Mouse (Mus musculus) megakaryocyte, embryonic 14.5 days (primary cell): Measurements from ENCODE around the gene Plac1. TPM values are rescaled to one million over a fixed set of nuclear protein-coding genes. Genes with fewer than 3 reads are reported as not detected.

ENCODE experiments used
- H3K27me3 ChIP-seq: replicated peaks from 2 replicates; pipeline ENCODE3; 2012; ENCODE audit warnings: inconsistent platforms
- H3K36me3 ChIP-seq: replicated peaks from 2 replicates; pipeline ENCODE3; 2012; ENCODE audit warnings: low read length, inconsistent platforms, mixed read lengths
- H3K4me1 ChIP-seq: 2 replicates; pipeline ENCODE4 v1.6.1; 2012; ENCODE audit warnings: inconsistent platforms
- H3K4me3 ChIP-seq: replicated peaks from 2 replicates; pipeline ENCODE3; 2012; ENCODE audit warnings: moderate library complexity, mild to moderate bottlenecking, inconsistent platforms
- H3K9me3 ChIP-seq: 2 replicates; pipeline ENCODE4 v1.6.1; 2012; ENCODE audit warnings: inconsistent platforms
- FLI1 ChIP-seq: IDR thresholded peaks from 2 replicates; pipeline ENCODE4 v1.6.1; 2012; ENCODE audit warnings: low read length, inconsistent platforms, mixed read lengths
- GATA1 ChIP-seq: IDR thresholded peaks from 3 replicates; pipeline ENCODE4 v1.6.1; 2012; ENCODE audit warnings: mixed read lengths, low read length, inconsistent platforms, borderline replicate concordance
- polyA plus RNA-seq: library from polyadenylated mRNA; stranded (reverse); fragments of >175 nt; gene quantifications from 2 replicates; pipeline ENCODE4 v1.2.3, GENCODE M21; 2012; ENCODE audit warnings: low replicate concordance; ENCODE audit not compliant: insufficient read depth

Plac1 gene
- polyA plus RNA-seq, 1 experiment, result not detected

GRCm38 (mm10) chrX:53118019-53118418 is 121.9 kb downstream of the Plac1 start:
- no peak for TF ChIP-seq GATA1
- no peak for TF ChIP-seq FLI1
- Histone ChIP-seq H3K9me3 (no peaks in the 10 kb centered on the region), H3K4me1 (peaks cover 51% of the 10 kb centered on the region), H3K4me3 (no peak overlapping the region), H3K27me3 (peaks cover 16% of the 10 kb centered on the region), H3K36me3 (no peaks in the 10 kb centered on the region)

DNA sequence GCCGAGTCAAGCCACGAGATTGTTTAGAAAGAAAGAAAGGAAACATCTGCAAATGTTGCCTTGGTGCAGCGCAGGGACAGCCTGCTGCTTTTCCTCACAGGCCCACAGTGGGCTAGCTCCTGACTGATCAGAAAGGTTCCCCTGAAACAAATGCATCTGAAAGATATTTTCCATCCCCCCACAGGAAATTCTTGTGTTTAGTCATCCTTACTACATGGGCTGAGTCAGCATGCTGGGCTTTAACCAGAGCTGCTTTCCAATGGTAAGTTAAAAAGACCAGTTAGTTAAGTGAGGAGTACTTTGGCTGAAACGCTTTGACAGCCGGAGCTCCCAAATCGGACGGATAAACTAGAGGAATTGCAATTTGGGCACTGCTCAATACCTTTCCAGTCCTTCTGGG is 124.9 kb downstream of the Plac1 start:
- TF ChIP-seq GATA1 (no peak), FLI1 (no peak)
- Histone ChIP-seq H3K9me3 (no peaks in the 10 kb centered on the region), H3K4me3 (no peak overlapping the region), H3K36me3 (no peaks in the 10 kb centered on the region), H3K4me1 (peaks cover 51% of the 10 kb centered on the region), H3K27me3 (peaks cover 18% of the 10 kb centered on the region)

GRCm38 (mm10) chrX:53110142-53110541 is 129.8 kb downstream of the Plac1 start:
- no peak for TF ChIP-seq GATA1

GRCm38 (mm10) chrX:53107127-53107526 is 132.8 kb downstream of the Plac1 start:
- no peaks in the 10 kb centered on the region for H3K4me1 ChIP-seq
- H3K27me3 ChIP-seq, result peaks cover 11% of the 10 kb centered on the region
- TF ChIP-seq FLI1 (no peak), GATA1 (no peak)
- no peaks in the 10 kb centered on the region for H3K9me3 ChIP-seq
- H3K36me3 ChIP-seq, result no peaks in the 10 kb centered on the region
- H3K4me3 ChIP-seq, result no peak overlapping the region

More at GRCm38 (mm10) chrX:53110142-53110541, 129.8 kb downstream of the Plac1 start:
- Histone ChIP-seq H3K9me3 (no peaks in the 10 kb centered on the region), H3K4me1 (peaks cover 21% of the 10 kb centered on the region), H3K36me3 (no peaks in the 10 kb centered on the region), H3K27me3 (peaks cover 17% of the 10 kb centered on the region), H3K4me3 (no peak overlapping the region)

- H3K4me3 ChIP-seq, result no peak overlapping the region
- peaks cover 15% of the 10 kb centered on the region; the same call in 1 of the 2 replicates for H3K4me1 ChIP-seq
- H3K36me3 ChIP-seq, result no peaks in the 10 kb centered on the region
- H3K9me3 ChIP-seq, result no peaks in the 10 kb centered on the region
- no peak for TF ChIP-seq GATA1
- peaks cover 6% of the 10 kb centered on the region for H3K27me3 ChIP-seq
These were observed 138.7 kb downstream of the Plac1 start for GRCm38 (mm10) chrX:53101165-53101564.

GRCm38 (mm10) chrX:53099951-53100350 is 140.0 kb downstream of the Plac1 start:
- H3K36me3 ChIP-seq, result no peaks in the 10 kb centered on the region
- peaks cover 6% of the 10 kb centered on the region for H3K27me3 ChIP-seq
- TF ChIP-seq FLI1 (no peak), GATA1 (no peak)
- H3K9me3 ChIP-seq, result no peaks in the 10 kb centered on the region
- peaks cover 15% of the 10 kb centered on the region; the same call in 1 of the 2 replicates for H3K4me1 ChIP-seq
- no peak overlapping the region for H3K4me3 ChIP-seq

GRCm38 (mm10) chrX:53099266-53099665 is 140.6 kb downstream of the Plac1 start:
- H3K36me3 ChIP-seq, result no peaks in the 10 kb centered on the region
- H3K27me3 ChIP-seq, result peaks cover 6% of the 10 kb centered on the region
- no peaks in the 10 kb centered on the region for H3K9me3 ChIP-seq
- H3K4me1 ChIP-seq, result peaks cover 15% of the 10 kb centered on the region; the same call in 1 of the 2 replicates
- H3K4me3 ChIP-seq, result no peak overlapping the region
- TF ChIP-seq GATA1 (no peak), FLI1 (no peak)

DNA sequence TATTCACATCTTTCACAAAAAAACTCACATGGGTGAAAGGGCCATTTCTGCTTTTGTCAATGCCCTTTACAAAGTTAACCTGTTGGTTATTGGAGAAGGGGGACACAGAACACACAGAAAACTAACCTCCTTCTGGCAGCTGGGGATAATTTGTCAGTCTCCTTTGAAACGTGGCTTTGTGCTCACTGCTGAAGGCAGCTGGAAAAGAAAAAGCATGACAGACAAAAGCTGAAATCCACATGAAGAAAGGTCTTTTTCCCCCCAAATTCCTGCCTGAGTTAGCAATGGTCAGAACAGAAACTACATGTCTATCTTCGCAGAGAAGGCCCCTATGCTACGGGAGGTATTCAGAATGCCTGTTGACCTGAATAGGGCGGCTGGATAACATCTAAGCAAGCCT is 141.6 kb downstream of the Plac1 start:
- no peaks in the 10 kb centered on the region for H3K36me3 ChIP-seq
- H3K4me1 ChIP-seq, result peaks cover 15% of the 10 kb centered on the region; the same call in 1 of the 2 replicates
- H3K27me3 ChIP-seq, result peaks cover 6% of the 10 kb centered on the region
- no peak for TF ChIP-seq FLI1
- TF ChIP-seq GATA1, result no peak
- no peaks in the 10 kb centered on the region for H3K9me3 ChIP-seq
- H3K4me3 ChIP-seq, result no peak overlapping the region

GRCm38 (mm10) chrX:53097786-53098185 is 142.1 kb downstream of the Plac1 start:
- H3K36me3 ChIP-seq, result no peaks in the 10 kb centered on the region
- H3K4me3 ChIP-seq, result no peak overlapping the region
- TF ChIP-seq GATA1 (no peak), FLI1 (no peak)
- peaks cover 6% of the 10 kb centered on the region for H3K27me3 ChIP-seq
- no peaks in the 10 kb centered on the region for H3K9me3 ChIP-seq
- H3K4me1 ChIP-seq, result peaks cover 17% of the 10 kb centered on the region; the same call in 1 of the 2 replicates

GRCm38 (mm10) chrX:53093381-53093780 is 146.5 kb downstream of the Plac1 start:
- Histone ChIP-seq H3K36me3 (no peaks in the 10 kb centered on the region), H3K4me1 (peaks cover 19% of the 10 kb centered on the region; the same call in 1 of the 2 replicates), H3K27me3 (peaks cover 2% of the 10 kb centered on the region), H3K9me3 (no peaks in the 10 kb centered on the region), H3K4me3 (no peak overlapping the region)
- TF ChIP-seq FLI1, result no peak
- no peak for TF ChIP-seq GATA1
